Mouse (Mus musculus) right cerebral cortex, adult 18-20 months (tissue): ENCODE measurements at regions not wholly inside any gene's neighbourhood (a gene's known extent, or its start where the extent isn't known, plus 50 kb on each side); places are given as distances from the start of the nearest gene placed in this dataset.

ENCODE experiments used
- DNase-seq: peaks from one replicate; pipeline ENCODE4 v3.0.0; 2022; ENCODE audit warnings: mixed read lengths

GRCm38 (mm10) chr8:91930520-91930919 is 128.7 kb upstream of the Irx3 start:
- no peak for DNase-seq

DNA sequence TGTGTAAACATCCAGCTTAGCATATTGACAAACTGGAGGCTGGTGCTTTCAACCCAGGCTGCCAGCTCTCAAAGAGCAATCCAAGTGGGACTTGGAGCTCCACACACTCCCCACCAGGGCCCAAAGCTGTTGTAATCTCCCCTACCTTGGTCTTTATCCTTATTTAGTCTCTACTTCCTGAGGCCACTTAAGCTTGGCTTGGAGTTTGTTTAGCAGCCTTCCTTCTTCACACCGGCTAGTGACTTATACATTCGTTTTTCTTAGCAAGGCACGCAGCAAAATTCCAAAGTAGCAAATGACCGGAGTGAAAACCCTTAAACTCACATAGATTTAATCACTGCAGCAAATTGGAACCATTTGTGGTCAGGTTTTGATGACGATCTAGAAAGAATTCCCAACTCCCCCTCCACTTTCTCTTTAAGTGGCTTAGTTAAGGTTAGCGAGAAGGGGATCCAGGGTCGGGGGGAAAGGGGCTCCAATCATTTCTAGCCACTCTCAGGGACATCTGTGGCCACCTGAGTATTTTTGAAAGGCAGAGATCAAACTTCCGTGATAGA is 124.2 kb upstream of the Irx3 start:
- no peak for DNase-seq

DNA sequence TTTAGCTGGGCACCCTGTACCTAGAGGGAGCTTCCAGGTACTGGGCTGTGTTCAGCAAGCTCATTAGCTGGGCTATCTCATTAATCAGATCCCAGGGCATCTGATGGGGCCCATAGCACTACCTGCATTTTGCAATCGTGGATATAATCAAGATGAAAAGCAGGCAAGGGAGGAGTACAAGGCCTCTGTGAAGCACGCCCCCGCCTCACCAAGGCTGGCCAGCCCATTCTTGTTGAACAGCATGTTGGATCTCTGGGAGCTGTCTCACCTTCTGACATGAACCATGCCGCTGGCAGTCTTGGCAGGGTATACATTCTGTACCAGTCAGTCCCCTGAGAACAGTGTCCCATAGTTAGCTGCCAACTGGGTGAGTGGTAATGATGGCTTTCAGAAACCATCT is 122.3 kb upstream of the Irx3 start:
- no peak for DNase-seq

DNA sequence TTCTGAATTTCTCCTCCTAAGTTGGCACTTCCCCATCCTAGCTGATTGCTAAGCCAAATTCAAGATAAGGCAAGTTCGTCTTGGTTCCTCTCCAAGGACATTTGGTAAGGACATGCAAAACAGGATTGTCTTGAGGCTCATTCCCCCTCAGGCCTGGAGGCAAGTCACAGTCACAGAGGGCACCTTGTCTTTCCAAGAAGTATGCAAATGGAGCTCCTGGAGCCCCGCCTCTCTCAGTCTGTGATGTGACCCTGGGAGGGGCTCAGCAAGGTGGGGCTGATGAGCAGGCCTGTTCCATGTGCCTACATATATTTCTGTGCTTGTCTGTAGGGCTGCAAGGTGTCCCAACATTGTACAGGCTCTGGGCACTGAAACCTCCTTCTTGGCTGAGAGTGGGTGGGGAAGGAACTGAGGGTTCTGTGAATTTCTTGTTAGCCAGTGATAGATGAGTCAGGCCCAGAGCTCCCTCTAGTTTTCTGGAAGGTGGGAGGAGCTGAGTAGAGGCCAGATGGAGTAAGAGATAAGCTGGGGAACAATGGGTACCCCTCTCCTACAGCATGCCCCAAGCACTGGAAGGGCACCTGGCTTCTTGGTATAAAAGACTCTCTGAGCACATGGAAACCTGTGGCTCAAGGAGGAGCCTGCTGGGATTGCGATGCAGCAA is 120.5 kb upstream of the Irx3 start:
- peak; percentile 52 for DNase-seq

GRCm38 (mm10) chr8:91917834-91918233 is 116.0 kb upstream of the Irx3 start:
- peak; percentile 9 for DNase-seq

GRCm38 (mm10) chr8:91913971-91914370 is 112.1 kb upstream of the Irx3 start:
- DNase-seq = no peak

DNA sequence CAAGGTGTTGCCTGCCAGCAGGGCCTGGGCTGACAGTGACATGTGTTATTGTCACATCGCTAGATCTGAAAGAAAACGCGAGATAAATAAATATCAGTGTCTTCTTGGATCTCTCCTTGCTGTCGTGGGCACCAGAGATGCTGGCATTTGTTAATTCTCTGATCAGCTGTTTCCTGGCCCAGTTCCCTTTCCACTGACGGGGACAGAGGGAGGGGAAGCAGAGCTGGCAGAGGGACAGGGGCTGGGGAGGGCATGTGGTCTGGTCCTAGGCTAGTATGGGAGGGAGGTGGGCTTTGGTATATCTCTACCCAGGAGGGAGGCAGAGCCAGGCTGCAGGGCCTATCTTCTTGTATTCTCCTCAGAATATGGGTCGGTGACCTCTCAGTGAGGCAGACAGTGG is 111.3 kb upstream of the Irx3 start:
- DNase-seq = no peak

DNA sequence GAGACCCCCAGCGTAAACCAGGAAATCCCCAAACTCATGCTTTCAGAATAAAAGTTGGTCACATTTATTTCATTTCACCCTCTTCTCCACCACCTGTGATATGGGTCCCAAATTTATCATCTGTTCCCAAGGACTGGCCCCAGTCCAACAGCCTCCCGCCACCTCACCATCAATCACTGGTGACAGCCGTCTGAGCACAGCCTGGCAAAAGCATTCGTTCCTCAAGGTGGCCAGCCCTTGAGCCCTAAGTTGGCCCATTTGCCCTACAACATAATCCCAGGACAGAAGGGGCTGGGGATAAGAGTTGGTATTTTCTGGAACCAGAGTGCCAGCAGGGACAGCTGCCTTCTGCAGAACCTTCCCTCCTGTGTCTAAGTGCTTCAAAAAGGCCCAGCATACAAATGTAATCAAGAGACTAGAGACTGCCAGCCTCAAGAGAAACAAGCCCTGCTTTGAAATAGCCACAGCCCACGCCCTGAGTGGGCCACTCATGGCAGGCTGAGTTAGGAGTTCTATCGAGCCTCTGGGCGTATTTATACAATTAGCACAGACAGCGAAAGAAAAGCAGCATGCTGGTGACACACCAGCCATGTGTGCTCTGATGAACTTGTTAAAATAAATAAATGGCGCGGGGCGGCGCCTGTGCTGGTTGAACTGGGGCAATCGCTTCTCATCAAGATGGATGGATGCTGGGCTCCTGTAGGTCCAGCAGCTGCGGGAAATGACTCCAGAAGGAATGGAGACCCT is 107.9 kb upstream of the Irx3 start:
- DNase-seq = peak; percentile 20

DNA sequence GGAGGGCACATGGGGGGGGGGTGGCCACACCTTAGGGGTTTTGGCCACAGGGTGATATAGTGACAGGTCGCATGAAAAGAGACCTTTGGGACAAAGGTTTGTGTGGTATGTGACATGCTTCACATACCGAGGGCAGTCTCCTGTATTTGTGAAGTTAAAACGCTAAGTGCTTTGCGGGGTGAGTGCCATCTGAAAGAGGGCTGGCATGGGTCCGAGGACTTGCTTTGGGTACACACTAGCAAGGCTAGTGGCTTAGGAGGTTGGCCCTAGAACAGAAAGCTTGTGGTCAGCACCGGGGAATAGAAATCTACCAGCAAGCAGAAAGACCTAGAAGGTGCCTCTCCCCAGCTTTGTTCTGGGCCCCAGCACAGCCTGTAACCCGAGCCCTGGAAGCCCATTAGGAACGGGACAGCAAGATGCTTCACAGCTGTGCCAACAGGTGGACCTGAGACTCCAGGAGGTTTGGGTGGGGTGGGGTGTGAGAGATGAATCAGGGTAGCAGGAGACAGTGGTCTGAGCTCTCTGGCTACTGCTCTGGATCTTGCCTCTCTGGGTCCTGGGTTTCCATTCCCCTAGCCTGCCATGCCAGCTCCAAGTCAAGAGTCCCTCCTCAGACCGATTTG is 107.0 kb upstream of the Irx3 start:
- no peak for DNase-seq

DNA sequence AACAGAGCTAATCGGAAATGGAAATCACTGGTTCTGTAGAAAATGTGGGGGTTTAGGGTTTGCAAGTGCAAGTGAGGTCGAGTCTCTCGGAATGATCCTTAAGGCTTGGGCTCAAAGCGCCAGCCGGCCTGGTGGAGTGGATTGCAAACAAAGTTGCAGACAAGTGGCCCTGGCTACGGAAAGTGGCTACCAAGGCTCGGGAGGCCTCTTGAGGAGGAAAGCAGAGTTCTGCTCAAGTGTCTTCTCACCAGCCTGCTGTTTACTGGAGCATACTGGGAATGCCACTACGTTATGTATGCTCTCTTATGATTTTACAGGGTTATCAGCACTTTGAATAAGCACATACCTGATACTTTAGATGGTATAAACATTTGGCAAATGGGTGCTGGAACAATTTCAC is 105.3 kb upstream of the Irx3 start:
- DNase-seq = no peak

DNA sequence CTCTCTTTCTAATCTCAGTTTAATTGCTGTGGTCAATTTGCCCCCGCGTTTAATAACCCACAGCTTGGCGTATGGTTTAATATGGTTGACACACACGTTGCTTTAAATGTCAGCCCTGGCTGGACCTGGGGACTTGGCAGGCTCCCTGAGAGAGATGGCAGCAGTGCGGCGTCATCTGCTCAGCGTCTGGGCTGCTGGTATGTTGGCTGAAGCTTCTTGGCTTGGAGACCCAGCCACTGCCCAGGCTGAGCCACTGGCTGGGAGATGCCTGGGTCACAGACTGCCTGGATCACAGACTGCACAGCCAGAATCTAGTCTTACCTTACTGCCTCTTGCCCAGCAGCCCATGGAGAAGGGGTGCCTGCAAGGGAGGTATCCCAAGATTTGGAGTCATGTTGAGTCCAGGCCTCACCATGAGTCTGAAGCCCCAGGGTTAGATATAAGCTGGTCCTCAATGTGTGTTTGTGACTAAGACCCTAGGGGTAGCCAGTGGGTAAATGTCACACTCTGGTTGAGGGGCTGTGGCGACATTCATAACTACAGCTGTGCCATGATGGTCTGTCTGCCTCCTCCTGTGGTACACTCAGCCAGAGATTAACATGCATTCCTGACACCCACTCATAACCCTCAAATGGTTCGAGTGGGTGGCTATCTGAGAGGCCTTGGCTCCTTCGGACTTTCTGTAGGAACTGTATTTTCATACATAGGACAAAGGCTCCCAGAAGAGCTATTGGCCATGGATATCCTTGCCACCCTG is 99.8 kb upstream of the Irx3 start:
- DNase-seq = no peak

- DNase-seq = no peak
Measured at GRCm38 (mm10) chr8:91899747-91900146, 97.9 kb upstream of the Irx3 start.

- DNase-seq = no peak
Measured at GRCm38 (mm10) chr8:91897381-91897780, 95.5 kb upstream of the Irx3 start.

DNA sequence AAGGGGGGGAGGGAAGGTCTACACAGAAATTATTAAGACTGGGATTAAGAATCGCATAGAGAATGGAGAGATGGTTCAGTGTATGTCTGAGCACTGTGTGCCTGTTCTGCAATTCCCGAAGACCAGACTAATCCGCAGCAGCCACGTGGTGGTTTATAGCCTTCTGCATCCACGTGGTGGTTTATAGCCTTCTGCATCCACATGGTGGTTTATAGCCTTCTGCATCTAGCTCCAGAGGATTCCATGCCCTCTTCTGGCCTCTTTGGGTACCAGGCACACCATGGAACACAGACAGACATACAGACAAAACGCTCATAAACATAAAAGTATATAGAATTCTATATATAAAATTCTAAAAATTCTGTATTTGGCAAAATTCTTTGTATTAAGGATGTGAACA is 94.1 kb upstream of the Irx3 start:
- DNase-seq = no peak

- no peak for DNase-seq
Measured at GRCm38 (mm10) chr8:91884862-91885261, 83.0 kb upstream of the Irx3 start.

GRCm38 (mm10) chr8:91884325-91884724 is 82.5 kb upstream of the Irx3 start:
- no peak for DNase-seq

DNA sequence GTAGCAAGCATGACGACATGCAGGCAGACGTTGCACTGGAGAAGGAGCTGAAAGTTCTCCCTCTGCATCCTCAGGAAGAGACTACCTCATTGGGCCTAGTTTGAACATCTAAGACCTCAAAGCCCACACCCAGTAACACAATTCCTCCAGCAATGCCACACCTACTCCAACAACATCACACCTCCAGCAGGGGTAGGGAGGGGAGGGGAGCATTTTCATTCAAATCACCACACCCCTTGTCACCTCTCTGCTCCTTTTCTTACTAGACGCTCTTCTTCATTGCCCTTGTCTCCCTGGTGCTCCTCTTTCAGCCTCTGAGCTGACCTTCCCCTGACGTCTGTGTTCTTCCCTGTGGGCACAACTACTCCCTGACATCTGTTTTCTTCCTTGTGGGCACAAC is 81.1 kb upstream of the Irx3 start:
- DNase-seq = no peak

DNA sequence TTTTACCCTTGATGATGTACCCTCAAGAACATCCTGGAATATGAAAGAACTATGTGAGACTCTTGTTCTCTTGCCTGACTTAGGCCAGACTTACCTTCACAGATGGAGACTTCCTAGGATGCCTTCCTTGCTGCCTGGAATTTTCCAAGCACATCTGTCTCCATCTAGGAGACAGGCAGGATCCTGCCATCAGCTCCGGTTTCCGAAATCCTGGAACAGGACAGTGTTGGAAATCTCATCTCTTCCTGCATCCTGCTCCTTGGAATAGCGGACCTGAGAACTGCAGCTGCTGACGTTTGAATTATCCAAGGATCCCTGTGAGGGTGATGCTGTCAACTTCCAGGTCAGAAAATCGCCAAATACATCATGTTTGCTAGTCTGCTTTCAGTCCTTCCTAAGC is 77.0 kb upstream of the Irx3 start:
- DNase-seq = no peak

- DNase-seq = no peak
Measured at GRCm38 (mm10) chr8:91876161-91876560, 74.3 kb upstream of the Irx3 start.

DNA sequence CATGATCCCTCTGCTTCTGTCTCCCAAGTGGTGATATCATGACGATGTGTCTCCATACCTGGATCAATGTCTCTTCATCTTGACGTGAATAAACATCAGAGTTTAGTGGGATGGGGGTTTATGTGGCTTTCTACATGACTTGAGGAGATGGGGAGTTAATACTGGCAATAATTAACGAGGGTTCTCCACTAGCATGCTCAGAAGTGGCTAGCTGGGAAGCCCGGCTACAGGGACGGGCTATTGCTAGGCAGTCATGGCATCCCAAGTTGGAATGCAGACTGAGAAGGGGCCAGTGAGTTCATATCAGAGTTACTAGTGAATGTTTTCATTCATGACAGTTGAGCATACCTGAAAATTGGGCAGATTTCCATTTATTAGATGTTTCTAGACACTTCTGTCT is 71.4 kb upstream of the Irx3 start:
- DNase-seq = no peak

- no peak for DNase-seq
Measured at GRCm38 (mm10) chr8:91872278-91873115, 70.6 kb upstream of the Irx3 start.

GRCm38 (mm10) chr8:91867069-91867468 is 65.2 kb upstream of the Irx3 start:
- no peak for DNase-seq
